Mouse (Mus musculus) forebrain, embryonic 11.5 days (tissue): ENCODE data around the gene 9330161L09Rik. TPM values are rescaled to one million over a fixed set of nuclear protein-coding genes. Genes with fewer than 3 reads are reported as not detected.

ENCODE experiments used
- ATAC-seq: fragments of 200-750 bp; cut with Nextera tagmentation; replicated peaks from 2 replicates; pipeline ENCODE4 v1.8.0; 2017; ENCODE audit warnings: moderate TSS enrichment; ENCODE audit not compliant: low FRiP score
- DNase-seq: peaks from one replicate; pipeline ENCODE4 v3.0.0-alpha.2; 2017; ENCODE audit warnings: low spot score
- H3K27ac ChIP-seq: fragments of 300-500 bp; sonication (generic); 2 replicates; pipeline ENCODE4 v1.5.1; 2014; ENCODE audit warnings: low read depth, low read length
- H3K27me3 ChIP-seq: fragments of 300-500 bp; sonication (generic); 2 replicates; pipeline ENCODE4 v1.6.1; 2014; ENCODE audit warnings: mild to moderate bottlenecking, low read length, mixed read lengths; ENCODE audit not compliant: control insufficient read depth, insufficient read depth
- H3K36me3 ChIP-seq: fragments of 300-500 bp; sonication (generic); 2 replicates; pipeline ENCODE4 v1.6.1; 2014; ENCODE audit warnings: mild to moderate bottlenecking, low read length, moderate library complexity, mixed read lengths; ENCODE audit not compliant: control insufficient read depth, insufficient read depth
- H3K4me1 ChIP-seq: fragments of 300-500 bp; sonication (generic); replicated peaks from 2 replicates; pipeline ENCODE4 v1.6.1; 2014; ENCODE audit warnings: low read length, mixed read lengths; ENCODE audit not compliant: control insufficient read depth, insufficient read depth
- H3K4me2 ChIP-seq: fragments of 300-500 bp; sonication (generic); 2 replicates; pipeline ENCODE4 v1.6.1; 2014; ENCODE audit warnings: low read depth, mild to moderate bottlenecking, low read length, moderate library complexity, mixed read lengths; ENCODE audit not compliant: severe bottlenecking
- H3K4me3 ChIP-seq: fragments of 300-500 bp; sonication (generic); 2 replicates; pipeline ENCODE4 v1.5.1; 2014; ENCODE audit warnings: low read depth, low read length
- H3K9ac ChIP-seq: fragments of 300-500 bp; sonication (generic); 2 replicates; pipeline ENCODE4 v1.6.1; 2014; ENCODE audit warnings: low read length
- H3K9me3 ChIP-seq: fragments of 300-500 bp; sonication (generic); 2 replicates; pipeline ENCODE4 v1.6.1; 2016; ENCODE audit warnings: low read length, mixed read lengths; ENCODE audit not compliant: control insufficient read depth
- WGBS: fragments of 180-500 bp; shearing (Covaris S2); extraction: QIAGEN DNeasy Blood & Tissue Kit; methylation state at CpG from one replicate; pipeline ENCODE4 v1.1.7; 2014; 5-methylcytosine and 5-hydroxymethylcytosine counted together
- polyA plus RNA-seq: library from polyadenylated mRNA; unstranded; fragments of >200 nt; fragmentation: Nextera tagmentation; extraction: Ambion mirVana; gene quantifications from 2 replicates; pipeline ENCODE4 v1.2.1, GENCODE M21; 2014

9330161L09Rik gene
- polyA plus RNA-seq, 1 experiment from 2014 or later: 1.2 TPM

DNA sequence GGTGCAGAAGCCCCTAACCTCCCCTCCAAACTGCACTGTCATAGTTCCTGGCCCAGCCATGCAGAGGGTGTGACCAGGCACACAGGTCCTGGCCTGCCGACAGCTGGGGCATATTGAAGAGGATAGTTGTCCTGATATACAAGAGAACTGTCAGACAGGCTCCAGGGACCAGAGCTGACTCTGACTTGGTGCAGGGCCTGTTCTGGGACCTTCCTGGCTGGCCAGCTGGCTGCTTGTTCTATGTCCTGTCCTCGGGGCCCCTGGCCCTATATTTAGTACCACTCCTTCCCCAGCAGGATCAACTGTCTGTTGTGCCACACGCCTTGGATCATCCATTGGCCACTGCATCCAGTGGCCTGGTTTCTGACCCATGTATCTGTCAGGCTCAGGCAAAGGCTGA, 45.3 kb downstream of the 9330161L09Rik start:
- no peak for DNase-seq
- Histone ChIP-seq H3K36me3 (no peaks in the 10 kb centered on the region), H3K9me3 (no peaks in the 10 kb centered on the region), H3K4me3 (no peak overlapping the region), H3K4me1 (no peaks in the 10 kb centered on the region), H3K27ac (no peak overlapping the region), H3K9ac (no peak overlapping the region), H3K27me3 (no peaks in the 10 kb centered on the region), H3K4me2 (no peak overlapping the region)
- 86% methylated on average over 3 of the region's 3 CpGs for WGBS
- no peak for ATAC-seq

DNA sequence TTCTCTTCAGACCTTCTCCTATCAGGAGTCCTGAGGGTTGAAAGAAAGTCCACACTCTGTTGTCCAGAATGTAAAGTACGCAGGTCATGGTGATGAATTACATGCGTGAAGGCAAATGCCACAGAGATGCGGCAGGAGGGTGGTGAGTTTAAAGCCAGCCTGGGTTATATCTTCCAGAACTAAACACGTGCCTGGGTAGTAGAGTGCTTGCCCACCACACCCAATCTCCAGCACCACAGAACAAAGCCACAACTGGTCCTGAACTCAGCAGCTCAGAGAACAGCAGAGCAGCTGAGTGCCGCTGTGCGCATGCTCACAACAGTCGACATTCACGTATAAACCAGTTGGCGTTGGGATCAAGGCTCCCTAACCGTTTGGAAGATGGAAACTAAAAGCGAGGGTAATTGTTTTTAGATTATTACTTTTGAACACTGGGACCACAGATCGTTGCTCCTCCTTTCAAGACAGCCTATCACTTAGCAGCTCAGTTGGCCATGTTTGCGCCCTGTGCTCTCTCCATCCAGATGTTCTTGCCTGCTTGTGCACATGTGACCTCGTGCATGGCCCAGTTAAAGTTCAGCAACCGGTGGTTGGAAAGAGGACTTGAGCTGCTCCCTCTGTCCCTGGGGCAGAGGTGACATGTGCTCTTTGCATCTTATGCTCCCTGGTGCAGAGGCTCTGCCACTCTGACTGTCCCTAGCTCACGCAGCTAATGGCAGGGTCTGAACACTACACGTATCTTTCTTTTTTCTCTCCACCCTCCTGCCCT, 45.9 kb downstream of the 9330161L09Rik start:
- DNase-seq (no peak), ATAC-seq (no peak)
- no peak overlapping the region for H3K27ac ChIP-seq
- H3K4me1 ChIP-seq: no peaks in the 10 kb centered on the region
- no peaks in the 10 kb centered on the region for H3K9me3 ChIP-seq
- no peak overlapping the region for H3K4me3 ChIP-seq
- WGBS: 90% methylated on average over 17 of the region's 17 CpGs
- no peak overlapping the region for H3K4me2 ChIP-seq
- no peak overlapping the region for H3K9ac ChIP-seq
- no peaks in the 10 kb centered on the region for H3K27me3 ChIP-seq
- no peaks in the 10 kb centered on the region for H3K36me3 ChIP-seq

DNA sequence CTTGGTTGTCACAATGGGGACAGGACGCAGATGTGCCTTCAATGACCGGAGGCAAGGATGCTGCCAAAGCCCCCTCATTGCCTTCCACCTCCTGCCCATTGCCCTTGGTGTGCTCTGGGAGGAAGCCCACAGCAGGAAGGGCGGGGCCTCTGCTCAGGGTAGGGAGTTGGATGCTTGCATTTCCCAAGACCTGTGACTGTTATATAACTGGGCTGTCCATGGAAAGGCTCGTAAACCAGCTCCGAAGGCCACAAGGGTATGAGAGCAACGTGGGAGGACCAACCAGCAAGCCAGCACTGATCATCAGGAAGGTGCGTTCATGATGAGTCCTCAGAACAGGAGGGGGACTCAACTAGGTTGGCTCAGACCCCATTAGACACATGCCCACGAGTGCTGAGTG, 46.8 kb downstream of the 9330161L09Rik start:
- no peak overlapping the region for H3K27ac ChIP-seq
- no peak overlapping the region for H3K4me2 ChIP-seq
- DNase-seq (no peak), ATAC-seq (no peak)
- H3K4me3 ChIP-seq: no peak overlapping the region
- WGBS: 82% methylated on average over 8 of the region's 8 CpGs
- H3K9me3 ChIP-seq: no peaks in the 10 kb centered on the region
- no peaks in the 10 kb centered on the region for H3K27me3 ChIP-seq
- no peak overlapping the region for H3K9ac ChIP-seq
- no peaks in the 10 kb centered on the region for H3K4me1 ChIP-seq
- H3K36me3 ChIP-seq: no peaks in the 10 kb centered on the region

DNA sequence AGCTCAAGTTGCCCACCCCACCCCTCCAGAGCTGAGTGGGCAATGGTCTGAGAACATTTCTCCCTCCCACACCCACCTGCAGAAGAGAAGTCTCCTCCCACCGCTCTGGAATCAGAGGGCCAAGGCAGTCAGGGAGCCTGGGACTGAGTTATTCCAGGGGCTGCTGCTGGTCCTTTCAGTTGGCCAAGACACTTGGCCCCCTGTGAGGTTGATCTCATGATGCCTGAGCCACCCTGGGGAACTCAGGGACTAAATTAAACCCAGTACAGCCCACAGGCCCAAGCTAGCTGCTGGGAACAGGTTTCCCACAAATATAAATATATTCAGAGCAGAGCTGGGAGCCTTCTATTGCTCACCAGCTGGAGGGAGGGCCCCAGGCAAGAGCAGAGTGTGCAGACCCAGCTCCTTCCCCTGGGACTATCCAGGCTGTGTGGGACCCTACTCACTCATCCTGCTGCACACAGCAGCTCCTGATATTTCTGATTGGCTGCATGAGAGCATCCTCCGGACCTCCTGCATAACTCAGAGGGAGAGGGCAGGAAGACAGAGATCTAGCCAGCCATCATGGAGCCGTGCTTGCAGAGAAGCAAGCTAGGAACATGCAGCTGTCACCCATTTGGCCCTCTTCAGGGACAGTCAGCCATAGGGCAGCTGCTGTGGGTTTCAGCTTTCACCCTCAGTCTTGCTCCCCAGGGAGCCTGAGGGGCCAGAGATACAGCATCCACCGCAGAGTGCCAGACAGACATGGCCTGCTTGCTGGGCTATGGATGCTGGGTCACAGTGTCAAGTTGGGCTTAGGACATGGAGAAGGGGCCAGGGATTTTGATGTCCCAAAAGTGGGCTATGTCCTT, 48.4 kb downstream of the 9330161L09Rik start:
- no peak overlapping the region for H3K4me2 ChIP-seq
- DNase-seq (no peak), ATAC-seq (no peak)
- H3K9ac ChIP-seq: no peak overlapping the region
- no peak overlapping the region for H3K4me3 ChIP-seq
- H3K9me3 ChIP-seq: no peaks in the 10 kb centered on the region
- H3K36me3 ChIP-seq: no peaks in the 10 kb centered on the region
- no peak overlapping the region for H3K27ac ChIP-seq
- no peaks in the 10 kb centered on the region for H3K27me3 ChIP-seq
- 73% methylated on average over 4 of the region's 4 CpGs for WGBS
- no peaks in the 10 kb centered on the region for H3K4me1 ChIP-seq

DNA sequence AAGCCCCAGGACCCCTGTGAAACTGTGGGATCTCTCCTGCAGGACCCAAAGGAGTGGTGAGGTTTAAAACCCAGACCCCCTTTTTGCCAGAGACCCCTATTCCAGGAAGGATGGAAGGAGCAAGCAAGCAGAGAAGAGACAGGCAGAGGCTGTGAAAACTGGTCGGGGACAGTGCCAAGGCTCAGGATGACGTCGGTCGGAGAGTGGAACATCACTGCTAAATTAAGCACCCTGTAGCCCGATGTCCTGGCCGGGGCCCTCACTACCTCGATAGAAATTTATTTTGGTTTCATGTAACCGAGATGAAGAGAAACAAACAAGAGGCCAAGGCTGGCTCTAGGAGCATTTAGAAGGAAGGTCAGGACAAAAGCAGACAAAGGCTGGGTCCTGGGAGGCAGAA, 49.4 kb downstream of the 9330161L09Rik start:
- no peak overlapping the region for H3K4me2 ChIP-seq
- ATAC-seq: no peak
- no peaks in the 10 kb centered on the region for H3K9me3 ChIP-seq
- 85% methylated on average over 8 of the region's 8 CpGs for WGBS
- H3K36me3 ChIP-seq: no peaks in the 10 kb centered on the region
- H3K9ac ChIP-seq: no peak overlapping the region
- H3K4me1 ChIP-seq: no peaks in the 10 kb centered on the region
- H3K27ac ChIP-seq: no peak overlapping the region
- no peaks in the 10 kb centered on the region for H3K27me3 ChIP-seq
- no peak overlapping the region for H3K4me3 ChIP-seq
- DNase-seq: no peak

Other genes with a start within 250 kb of the 9330161L09Rik start
- gene Prima1, start 165.7 kb downstream of the 9330161L09Rik start, polyA plus RNA-seq: 0.31 and 0.95 TPM in 2 replicates
- 27.3 and 28.5 TPM in 2 replicates for gene Fam181a, start 96.8 kb downstream of the 9330161L09Rik start, polyA plus RNA-seq
- 0.35 and 0.40 TPM in 2 replicates for gene Asb2, start 51.8 kb downstream of the 9330161L09Rik start, polyA plus RNA-seq
- gene Otub2, start 19.1 kb downstream of the 9330161L09Rik start, polyA plus RNA-seq: 12.7 and 15.0 TPM in 2 replicates
- gene Ddx24, start 18.0 kb upstream of the 9330161L09Rik start, polyA plus RNA-seq: 109 and 113 TPM in 2 replicates
- gene Ifi27, start 26.4 kb upstream of the 9330161L09Rik start, polyA plus RNA-seq: 2.5 and 3.1 TPM in 2 replicates
- gene Ifi27l2a, start 35.9 kb upstream of the 9330161L09Rik start, polyA plus RNA-seq: 0.79 and 1.1 TPM in 2 replicates
- not detected in 2 replicates for gene Ifi27l2b, start 49.4 kb upstream of the 9330161L09Rik start, polyA plus RNA-seq
- 4.0 TPM in 2 replicates for gene Ppp4r4, start 124.5 kb upstream of the 9330161L09Rik start, polyA plus RNA-seq
- gene Serpina10, start 223.6 kb upstream of the 9330161L09Rik start, polyA plus RNA-seq: not detected in 2 replicates
- gene Serpina6, start 249.4 kb upstream of the 9330161L09Rik start, polyA plus RNA-seq: not detected in 2 replicates